Mouse (Mus musculus) thymus, adult 2 months (tissue): Measurements from ENCODE around the gene Auts2.

Experiments used
- CTCF ChIP-seq: fragments of 200-500 bp; IDR thresholded peaks from 2 replicates; pipeline ENCODE4 v1.5.1; 2012; ENCODE audit warnings: mild to moderate bottlenecking, control low read depth, low read length, moderate library complexity, borderline replicate concordance; ENCODE audit not compliant: control insufficient read depth, poor library complexity, insufficient read depth; ENCODE audit errors: extremely low read depth
- POLR2A ChIP-seq: fragments of 200-500 bp; IDR thresholded peaks from 2 replicates; pipeline ENCODE4 v1.6.1; 2012; ENCODE audit warnings: mild to moderate bottlenecking, low read length, control low read depth, moderate library complexity; ENCODE audit not compliant: control insufficient read depth, poor library complexity, insufficient read depth; ENCODE audit errors: extremely low read depth

GRCm38 (mm10) chr5:132472184-132472829 lies 70.8 kb downstream of the Auts2 start:
- TF ChIP-seq CTCF (no peak), POLR2A (no peak)
